Mouse (Mus musculus) colon, adult 2 months (tissue): ENCODE data around the gene Gemin7. TPM values are rescaled to one million over a fixed set of nuclear protein-coding genes. Genes with fewer than 3 reads are reported as not detected.

Experiments used
- polyA plus RNA-seq: library from polyadenylated mRNA; depleted of rRNA; stranded (reverse); fragments of >200 nt; gene quantifications from 2 replicates; pipeline ENCODE4 v1.2.3, GENCODE M21; 2012; rRNA removed

Gene Gemin7
- polyA plus RNA-seq, result 109 and 138 TPM in 2 replicates

GRCm38 (mm10) chr7:19577141-19577852 lies at the start of gene Gemin7, which contains the start of gene Zfp296:
Gemin7 (minus strand) TSS chr7:19577595.
Zfp296 (plus strand) TSS chr7:19577287.

GRCm38 (mm10) chr7:19603849-19604605 lies 26.6 kb upstream of the Gemin7 start, which contains the start of gene Clasrp:
Clasrp (minus strand) TSS chr7:19604486.

GRCm38 (mm10) chr7:19562643-19563410 lies 14.6 kb downstream of the Gemin7 start, which contains the start of gene Ppp1r37:
Ppp1r37 (minus strand) TSS chr7:19563076.

GRCm38 (mm10) chr7:19517652-19518365 lies 59.6 kb downstream of the Gemin7 start, which contains the start of gene Nkpd1:
Nkpd1 (plus strand) TSS chr7:19517838.

Other genes with a start within 250 kb of the Gemin7 start
- 26.1 and 33.2 TPM in 2 replicates for gene Ercc1, start 232.8 kb downstream of the Gemin7 start, polyA plus RNA-seq
- 4.0 and 7.0 TPM in 2 replicates for gene Cd3eap, start 218.1 kb downstream of the Gemin7 start, polyA plus RNA-seq
- 14.6 and 20.3 TPM in 2 replicates for gene Ppp1r13l, start 217.8 kb downstream of the Gemin7 start, polyA plus RNA-seq
- 47.1 and 56.1 TPM in 2 replicates for gene Ercc2, start 195.6 kb downstream of the Gemin7 start, polyA plus RNA-seq
- gene Klc3, start 173.5 kb downstream of the Gemin7 start, polyA plus RNA-seq, result 5.5 and 6.0 TPM in 2 replicates
- 78.9 and 126 TPM in 2 replicates for gene Ckm, start 172.8 kb downstream of the Gemin7 start, polyA plus RNA-seq
- gene Mark4, start 118.8 kb downstream of the Gemin7 start, polyA plus RNA-seq, result 22.3 and 24.9 TPM in 2 replicates
- 7.9 and 11.1 TPM in 2 replicates for gene Exoc3l2, start 114.3 kb downstream of the Gemin7 start, polyA plus RNA-seq
- gene Bloc1s3, start 69.2 kb downstream of the Gemin7 start, polyA plus RNA-seq, result 19.5 and 30.0 TPM in 2 replicates
- gene Trappc6a, start 69.2 kb downstream of the Gemin7 start, polyA plus RNA-seq, result 218 and 235 TPM in 2 replicates
- gene Nkpd1, start 59.8 kb downstream of the Gemin7 start, polyA plus RNA-seq, result 2.2 and 2.3 TPM in 2 replicates
- gene Ppp1r37, start 14.5 kb downstream of the Gemin7 start, polyA plus RNA-seq, result 191 and 212 TPM in 2 replicates
- 2.8 and 2.9 TPM in 2 replicates for gene Zfp296, start 308 bp downstream of the Gemin7 start, polyA plus RNA-seq
- 149 and 153 TPM in 2 replicates for gene Clasrp, start 26.9 kb upstream of the Gemin7 start, polyA plus RNA-seq
- 78.7 and 93.0 TPM in 2 replicates for gene Relb, start 51.8 kb upstream of the Gemin7 start, polyA plus RNA-seq
- 143 and 159 TPM in 2 replicates for gene Clptm1, start 87.4 kb upstream of the Gemin7 start, polyA plus RNA-seq
- 35.5 and 39.0 TPM in 2 replicates for gene Apoc2, start 100.3 kb upstream of the Gemin7 start, polyA plus RNA-seq
- gene Gm44805, start 103.8 kb upstream of the Gemin7 start, polyA plus RNA-seq, result not detected in 2 replicates
- 0.49 and 1.3 TPM in 2 replicates for gene Apoc4, start 103.9 kb upstream of the Gemin7 start, polyA plus RNA-seq
- 0.65 and 1.6 TPM in 2 replicates for gene Apoc1, start 115.1 kb upstream of the Gemin7 start, polyA plus RNA-seq
- gene Apoe, start 121.6 kb upstream of the Gemin7 start, polyA plus RNA-seq, result 734 and 810 TPM in 2 replicates
- 106 and 114 TPM in 2 replicates for gene Tomm40, start 137.8 kb upstream of the Gemin7 start, polyA plus RNA-seq
- 167 and 177 TPM in 2 replicates for gene Nectin2, start 172.9 kb upstream of the Gemin7 start, polyA plus RNA-seq
- 56.6 and 61.3 TPM in 2 replicates for gene Bcam, start 193.4 kb upstream of the Gemin7 start, polyA plus RNA-seq
- 140 and 141 TPM in 2 replicates for gene Cblc, start 219.2 kb upstream of the Gemin7 start, polyA plus RNA-seq
- gene Bcl3, start 245.2 kb upstream of the Gemin7 start, polyA plus RNA-seq, result 183 and 189 TPM in 2 replicates